Mouse (Mus musculus) small intestine, adult 2 months (tissue): ENCODE results near the gene Dst. TPM values are rescaled to one million over a fixed set of nuclear protein-coding genes. Genes with fewer than 3 reads are reported as not detected.

Source experiments
- H3K27ac ChIP-seq: fragments of 200-500 bp; 2 replicates; pipeline ENCODE4 v1.5.1; 2012; ENCODE audit warnings: low read depth, low read length, control low read depth, inconsistent platforms; ENCODE audit not compliant: insufficient read depth
- H3K27me3 ChIP-seq: fragments of 200-500 bp; 2 replicates; pipeline ENCODE4 v1.6.1; 2012; ENCODE audit warnings: mild to moderate bottlenecking, moderate library complexity, low read length, inconsistent platforms; ENCODE audit not compliant: control insufficient read depth, insufficient read depth
- H3K36me3 ChIP-seq: fragments of 200-500 bp; 2 replicates; pipeline ENCODE4 v1.6.1; 2012; ENCODE audit warnings: mild to moderate bottlenecking, low read length, control low read depth, inconsistent platforms; ENCODE audit not compliant: control insufficient read depth, insufficient read depth
- H3K4me1 ChIP-seq: fragments of 200-500 bp; 2 replicates; pipeline ENCODE4 v1.6.1; 2012; ENCODE audit warnings: low read length, inconsistent platforms, mixed read lengths; ENCODE audit not compliant: control insufficient read depth, insufficient read depth, insufficient read length
- H3K4me3 ChIP-seq: fragments of 200-500 bp; 2 replicates; pipeline ENCODE4 v1.5.1; 2012; ENCODE audit warnings: low read depth, mild to moderate bottlenecking, control low read depth, inconsistent platforms, low read length, moderate library complexity
- CTCF ChIP-seq: fragments of 200-500 bp; IDR thresholded peaks from 2 replicates; pipeline ENCODE4 v1.5.1; 2012; ENCODE audit warnings: low read depth, mild to moderate bottlenecking, control low read depth, inconsistent platforms, low read length, moderate library complexity, mixed read lengths; ENCODE audit not compliant: insufficient replicate concordance, insufficient read length; ENCODE audit errors: extremely low read depth
- POLR2A ChIP-seq: fragments of 200-500 bp; IDR thresholded peaks from 2 replicates; pipeline ENCODE4 v1.6.1; 2012; ENCODE audit warnings: low read depth, mild to moderate bottlenecking, control low read depth, inconsistent platforms, low read length, moderate library complexity
- WGBS: fragments of 180-500 bp; shearing (Covaris S2); methylation state at CpG from one replicate; pipeline ENCODE4 v1.1.7; 2018; 5-methylcytosine and 5-hydroxymethylcytosine counted together
- polyA plus RNA-seq: library from polyadenylated mRNA; depleted of rRNA; stranded (reverse); fragments of >200 nt; gene quantifications from 2 replicates; pipeline ENCODE4 v1.2.3, GENCODE M21; 2012

Dst gene
- polyA plus RNA-seq, 1 experiment: 31.9 TPM

- TF ChIP-seq CTCF: no peak
- TF ChIP-seq POLR2A: no peak
- no peaks in the 10 kb centered on the region for H3K27me3 ChIP-seq
- H3K4me3 ChIP-seq: no peak overlapping the region
- H3K4me1 ChIP-seq: no peaks in the 10 kb centered on the region
- H3K36me3 ChIP-seq: no peaks in the 10 kb centered on the region
- 74% methylated on average over 8 of the region's 8 CpGs for WGBS
- no peak overlapping the region for H3K27ac ChIP-seq
These were observed 52.4 kb downstream of the Dst start for GRCm38 (mm10) chr1:33960439-33960838.

- no peak for TF ChIP-seq POLR2A
- no peak for TF ChIP-seq CTCF
- no peak overlapping the region for H3K4me3 ChIP-seq
- 17% methylated on average over 5 of the region's 5 CpGs for WGBS
- H3K27ac ChIP-seq: no peak overlapping the region
- no peaks in the 10 kb centered on the region for H3K27me3 ChIP-seq
- H3K4me1 ChIP-seq: no peaks in the 10 kb centered on the region
- no peaks in the 10 kb centered on the region for H3K36me3 ChIP-seq
These were observed 56.6 kb downstream of the Dst start for GRCm38 (mm10) chr1:33964643-33965042.

- WGBS: 78% methylated on average over 4 of the region's 4 CpGs
- no peak for TF ChIP-seq CTCF
These were observed 57.8 kb downstream of the Dst start for GRCm38 (mm10) chr1:33965824-33966223.

GRCm38 (mm10) chr1:33966328-33966727 lies 58.3 kb downstream of the Dst start:
- 22% methylated on average over 6 of the region's 6 CpGs for WGBS
- no peaks in the 10 kb centered on the region for H3K27me3 ChIP-seq
- TF ChIP-seq CTCF: no peak
- TF ChIP-seq POLR2A: no peak
- no peaks in the 10 kb centered on the region for H3K36me3 ChIP-seq
- no peak overlapping the region for H3K4me3 ChIP-seq
- H3K27ac ChIP-seq: no peak overlapping the region
- H3K4me1 ChIP-seq: no peaks in the 10 kb centered on the region

More at GRCm38 (mm10) chr1:33965824-33966223, 57.8 kb downstream of the Dst start:
- Histone ChIP-seq H3K36me3 (no peaks in the 10 kb centered on the region), H3K27me3 (no peaks in the 10 kb centered on the region), H3K4me3 (no peak overlapping the region), H3K4me1 (no peaks in the 10 kb centered on the region), H3K27ac (no peak overlapping the region)

GRCm38 (mm10) chr1:33967206-33967605 lies 59.2 kb downstream of the Dst start:
- H3K4me3 ChIP-seq: no peak overlapping the region
- H3K36me3 ChIP-seq: no peaks in the 10 kb centered on the region
- no peaks in the 10 kb centered on the region for H3K4me1 ChIP-seq
- TF ChIP-seq POLR2A: no peak
- TF ChIP-seq CTCF: no peak
- H3K27me3 ChIP-seq: no peaks in the 10 kb centered on the region
- no peak overlapping the region for H3K27ac ChIP-seq
- WGBS: 81% methylated on average over 4 of the region's 4 CpGs

GRCm38 (mm10) chr1:33969910-33970309 lies 61.9 kb downstream of the Dst start:
- Histone ChIP-seq H3K27me3 (no peaks in the 10 kb centered on the region), H3K27ac (no peak overlapping the region), H3K36me3 (no peaks in the 10 kb centered on the region), H3K4me3 (no peak overlapping the region), H3K4me1 (no peaks in the 10 kb centered on the region)
- TF ChIP-seq POLR2A: no peak
- TF ChIP-seq CTCF: no peak
- WGBS: 46% methylated on average over 2 of the region's 2 CpGs

- Histone ChIP-seq H3K4me3 (no peak overlapping the region), H3K4me1 (no peaks in the 10 kb centered on the region), H3K36me3 (no peaks in the 10 kb centered on the region), H3K27ac (no peak overlapping the region), H3K27me3 (no peaks in the 10 kb centered on the region)
- 79% methylated on average over 11 of the region's 11 CpGs for WGBS
- TF ChIP-seq POLR2A (no peak), CTCF (no peak)
These were observed 66.4 kb downstream of the Dst start for GRCm38 (mm10) chr1:33974401-33974800.

GRCm38 (mm10) chr1:33975333-33975732 lies 67.3 kb downstream of the Dst start:
- H3K4me1 ChIP-seq: no peaks in the 10 kb centered on the region
- no peaks in the 10 kb centered on the region for H3K36me3 ChIP-seq
- WGBS: 56% methylated on average over 4 of the region's 4 CpGs
- H3K27me3 ChIP-seq: no peaks in the 10 kb centered on the region
- H3K27ac ChIP-seq: no peak overlapping the region
- TF ChIP-seq POLR2A: no peak
- no peak for TF ChIP-seq CTCF
- no peak overlapping the region for H3K4me3 ChIP-seq
